Mouse (Mus musculus) forebrain, embryonic 15.5 days (tissue): Measurements from ENCODE around the gene Spaca9. TPM values are rescaled to one million over a fixed set of nuclear protein-coding genes. Genes with fewer than 3 reads are reported as not detected.

Source experiments
- ATAC-seq: fragments of 200-750 bp; cut with Nextera tagmentation; replicated peaks from 2 replicates; pipeline ENCODE4 v1.8.0; 2017; ENCODE audit warnings: mild to moderate bottlenecking, moderate TSS enrichment, moderate library complexity
- H3K27ac ChIP-seq: fragments of 300-500 bp; sonication (generic); replicated peaks from 2 replicates; pipeline ENCODE4 v1.5.1; 2015; ENCODE audit warnings: mild to moderate bottlenecking, inconsistent platforms
- H3K27me3 ChIP-seq: fragments of 300-500 bp; sonication (generic); 2 replicates; pipeline ENCODE4 v1.6.1; 2015; ENCODE audit warnings: inconsistent platforms
- H3K36me3 ChIP-seq: fragments of 300-500 bp; sonication (generic); 2 replicates; pipeline ENCODE4 v1.6.1; 2015; ENCODE audit warnings: mild to moderate bottlenecking, inconsistent platforms
- H3K4me1 ChIP-seq: fragments of 300-500 bp; sonication (generic); 2 replicates; pipeline ENCODE4 v1.6.1; 2015; ENCODE audit warnings: inconsistent platforms
- H3K4me2 ChIP-seq: fragments of 300-500 bp; sonication (generic); replicated peaks from 2 replicates; pipeline ENCODE4 v1.6.1; 2015; ENCODE audit warnings: mild to moderate bottlenecking, inconsistent platforms
- H3K4me3 ChIP-seq: fragments of 300-500 bp; sonication (generic); 2 replicates; pipeline ENCODE4 v1.5.1; 2015; ENCODE audit warnings: mild to moderate bottlenecking, inconsistent platforms
- H3K9ac ChIP-seq: fragments of 300-500 bp; sonication (generic); replicated peaks from 2 replicates; pipeline ENCODE4 v1.6.1; 2015; ENCODE audit warnings: mild to moderate bottlenecking, inconsistent platforms
- H3K9me3 ChIP-seq: fragments of 300-500 bp; sonication (generic); 2 replicates; pipeline ENCODE4 v1.6.1; 2016; ENCODE audit warnings: inconsistent platforms
- WGBS: fragments of 180-500 bp; shearing (Covaris S2); methylation state at CpG from one replicate; pipeline ENCODE4 v1.1.7; 2015; ENCODE audit warnings: mixed read lengths; 5-methylcytosine and 5-hydroxymethylcytosine counted together
- polyA plus RNA-seq: library from polyadenylated mRNA; unstranded; fragments of >200 nt; fragmentation: Nextera tagmentation; extraction: Ambion mirVana; gene quantifications from 2 replicates; pipeline ENCODE4 v1.2.1, GENCODE M21; 2015

The Spaca9 gene
- 1.5 and 1.8 TPM in 2 replicates for polyA plus RNA-seq

DNA sequence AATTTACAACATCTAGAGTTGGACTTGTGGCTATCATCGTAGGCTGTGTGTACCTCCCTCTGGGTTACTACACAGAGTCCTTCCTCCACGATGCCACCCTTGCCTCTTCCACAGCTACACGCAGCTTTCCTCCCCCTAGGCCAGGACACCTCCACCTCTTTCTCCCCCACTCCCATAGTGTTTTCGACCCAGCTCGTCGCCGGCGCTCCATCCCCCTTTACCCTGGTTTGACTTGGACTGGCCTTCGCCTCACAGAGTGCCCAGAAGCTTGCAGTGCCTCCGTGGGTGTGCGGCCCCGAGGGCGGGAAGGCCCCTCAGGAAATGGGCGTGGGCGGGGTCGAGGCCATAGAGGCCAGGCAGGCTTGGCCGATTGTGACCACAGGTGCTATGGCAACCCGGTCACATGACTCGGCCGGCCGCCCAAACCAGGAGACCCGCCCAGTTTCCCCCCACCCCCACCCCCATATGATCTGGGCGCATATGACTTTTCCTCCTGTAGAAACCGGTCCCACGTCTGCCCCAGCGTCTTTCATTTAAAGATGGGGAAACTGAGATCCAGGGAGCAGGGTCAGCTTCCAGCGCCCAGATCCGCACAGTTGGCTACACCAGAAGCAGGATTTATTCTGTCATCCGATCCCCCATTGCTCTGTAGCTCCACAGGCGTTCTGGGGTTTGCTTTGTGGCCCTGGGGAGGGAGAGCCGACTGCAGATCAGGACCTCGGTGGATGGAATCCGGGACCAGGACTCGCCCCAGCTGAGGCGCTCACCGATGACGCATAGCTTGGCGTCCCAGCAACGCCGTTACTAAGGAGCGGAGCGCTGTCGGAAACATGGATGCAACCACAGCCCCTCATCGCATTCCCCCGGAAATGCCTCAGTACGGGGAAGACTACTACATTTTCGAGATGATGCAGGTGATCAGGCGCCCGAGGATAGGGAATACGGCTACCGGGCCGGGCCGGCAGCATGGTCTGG lies at the start of gene Spaca9, which contains the start of gene Ak8:
Gene Spaca9 (minus strand): TSS at position 367 of the 975 bp plus-strand sequence.
Gene Ak8 (plus strand): TSS at position 804 of the 975 bp plus-strand sequence.
- peak; percentile 86 for ATAC-seq
- Histone ChIP-seq H3K27ac (peak within 1 kb of the TSS; percentile 38; the same call in 1 of the 2 replicates), H3K4me3 (peak within 1 kb of the TSS; percentile 58), H3K4me2 (peak within 1 kb of the TSS; percentile 93), H3K9me3 (no peaks in the 10 kb centered on the region), H3K9ac (peak within 1 kb of the TSS; percentile 68), H3K36me3 (no peaks in the 10 kb centered on the region), H3K27me3 (no peaks in the 10 kb centered on the region), H3K4me1 (peaks cover 10% of the 10 kb centered on the region)
- under 1% methylated on average over 53 of the region's 53 CpGs for WGBS

DNA sequence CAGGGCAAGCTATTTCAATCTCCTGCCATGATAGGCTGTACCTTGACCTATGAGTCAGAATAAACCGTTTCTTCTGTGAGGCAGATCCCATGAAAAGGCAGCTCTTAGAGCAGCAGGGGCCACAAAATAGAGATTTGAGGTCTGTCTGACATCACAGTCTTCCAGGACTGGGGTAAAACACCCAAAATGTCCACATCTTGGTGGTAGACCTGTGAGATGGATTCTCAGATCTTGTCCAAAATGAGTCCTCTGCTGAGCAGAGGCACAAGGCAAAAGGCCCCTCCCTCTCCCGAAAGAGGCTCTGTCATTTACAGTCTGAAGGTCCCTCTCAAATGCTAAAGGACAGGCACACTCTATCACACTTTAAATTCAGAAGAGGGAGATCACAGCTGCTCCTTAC lies 48.2 kb upstream of the Spaca9 start:
- peaks cover 39% of the 10 kb centered on the region for H3K27me3 ChIP-seq
- 78% methylated on average over 2 of the region's 2 CpGs for WGBS
- H3K4me1 ChIP-seq: peaks cover 24% of the 10 kb centered on the region
- H3K9me3 ChIP-seq: no peaks in the 10 kb centered on the region
- no peak overlapping the region for H3K4me3 ChIP-seq
- no peaks in the 10 kb centered on the region for H3K36me3 ChIP-seq
- ATAC-seq: no peak
- no peak overlapping the region for H3K27ac ChIP-seq
- no peak overlapping the region for H3K4me2 ChIP-seq
- no peak overlapping the region for H3K9ac ChIP-seq

DNA sequence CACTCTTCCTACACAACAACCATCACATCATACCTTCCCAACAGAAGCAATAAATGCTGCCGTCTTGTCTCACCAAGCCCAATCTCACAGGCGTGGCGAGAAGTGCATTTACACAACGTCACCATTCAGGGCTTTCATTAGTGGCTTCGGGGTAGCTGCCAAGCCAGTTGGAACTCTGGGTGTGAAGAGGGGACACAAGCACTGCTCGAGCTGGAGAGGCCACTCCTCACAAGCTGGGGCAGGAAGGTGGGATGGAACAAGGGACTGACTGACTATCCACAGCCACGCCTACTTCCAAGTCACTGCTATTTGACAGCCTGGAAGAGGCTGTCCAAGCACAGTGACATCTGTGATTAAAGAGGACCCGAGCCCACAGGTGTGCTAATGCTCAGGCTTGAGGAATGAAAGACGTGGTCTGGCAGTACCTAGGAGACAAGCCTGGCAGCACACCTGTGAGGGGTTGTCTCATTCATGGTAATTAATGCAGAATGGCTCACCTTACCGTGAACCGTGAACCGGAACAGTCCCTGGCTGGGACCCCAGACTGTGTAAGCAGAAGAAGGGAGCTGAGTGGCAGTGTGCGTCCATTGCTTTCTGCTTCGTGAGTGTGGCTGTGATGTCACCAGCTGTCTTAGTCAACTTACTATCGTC lies 47.3 kb upstream of the Spaca9 start:
- no peak for ATAC-seq
- H3K9me3 ChIP-seq: no peaks in the 10 kb centered on the region
- H3K4me2 ChIP-seq: no peak overlapping the region
- H3K27me3 ChIP-seq: peaks cover 35% of the 10 kb centered on the region
- no peak overlapping the region for H3K9ac ChIP-seq
- peaks cover 15% of the 10 kb centered on the region for H3K4me1 ChIP-seq
- H3K36me3 ChIP-seq: no peaks in the 10 kb centered on the region
- H3K27ac ChIP-seq: no peak overlapping the region
- no peak overlapping the region for H3K4me3 ChIP-seq
- WGBS: 76% methylated on average over 15 of the region's 15 CpGs

DNA sequence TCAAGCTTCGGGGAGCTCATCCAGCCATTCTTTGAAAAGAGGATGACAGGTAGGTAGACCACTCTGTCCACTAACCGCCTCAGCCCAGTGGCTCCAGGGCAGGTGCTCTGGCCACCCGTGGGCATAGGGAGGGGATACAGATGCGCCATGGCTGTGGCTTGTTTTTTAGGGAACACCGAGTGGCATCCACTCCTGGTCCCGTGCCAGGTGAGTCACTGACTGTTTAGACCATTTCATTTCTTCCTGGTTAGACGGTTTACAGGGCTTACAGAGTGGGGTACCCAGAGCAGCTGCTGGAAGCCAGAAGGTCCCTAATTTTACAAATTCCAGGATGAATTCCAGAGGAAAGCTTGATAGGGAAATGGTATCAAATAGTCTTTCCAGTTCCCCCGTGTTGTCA lies 43.2 kb upstream of the Spaca9 start:
- no peak overlapping the region for H3K9ac ChIP-seq
- WGBS: 75% methylated on average over 8 of the region's 8 CpGs
- H3K27me3 ChIP-seq: peaks cover 13% of the 10 kb centered on the region; the same call in 1 of the 2 replicates
- no peak overlapping the region for H3K4me3 ChIP-seq
- H3K27ac ChIP-seq: no peak overlapping the region
- 0 out of 2 replicates have a peak, but pooled peaks cover 3% of the 10 kb centered on the region for H3K4me1 ChIP-seq
- H3K9me3 ChIP-seq: no peaks in the 10 kb centered on the region
- no peak overlapping the region for H3K4me2 ChIP-seq
- H3K36me3 ChIP-seq: no peaks in the 10 kb centered on the region
- ATAC-seq: no peak

DNA sequence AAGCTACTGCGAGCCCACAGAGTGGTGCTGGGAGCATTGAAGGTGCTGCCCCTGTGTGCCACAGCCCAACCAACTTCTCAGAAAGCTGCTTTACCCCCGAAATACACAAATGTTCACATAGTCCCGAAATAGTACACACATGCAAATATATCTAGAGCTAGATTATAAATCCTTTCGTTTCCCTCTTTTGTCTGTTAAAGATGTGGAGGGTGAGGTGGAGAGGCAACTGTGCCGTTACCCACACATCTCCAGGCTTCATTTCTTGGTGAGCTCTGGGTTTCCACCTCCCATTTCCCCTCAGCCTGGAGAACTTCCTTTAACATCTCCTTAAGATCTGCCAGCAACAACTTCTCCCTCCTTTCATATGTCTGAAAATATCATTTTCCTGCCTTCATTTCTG lies 40.6 kb upstream of the Spaca9 start:
- Histone ChIP-seq H3K4me2 (no peak overlapping the region), H3K36me3 (no peaks in the 10 kb centered on the region), H3K9ac (no peak overlapping the region), H3K4me3 (no peak overlapping the region), H3K4me1 (peaks cover 8% of the 10 kb centered on the region), H3K27me3 (peaks cover 10% of the 10 kb centered on the region; the same call in 1 of the 2 replicates), H3K9me3 (no peaks in the 10 kb centered on the region), H3K27ac (no peak overlapping the region)
- ATAC-seq: no peak
- 91% methylated on average over 5 of the region's 5 CpGs for WGBS

DNA sequence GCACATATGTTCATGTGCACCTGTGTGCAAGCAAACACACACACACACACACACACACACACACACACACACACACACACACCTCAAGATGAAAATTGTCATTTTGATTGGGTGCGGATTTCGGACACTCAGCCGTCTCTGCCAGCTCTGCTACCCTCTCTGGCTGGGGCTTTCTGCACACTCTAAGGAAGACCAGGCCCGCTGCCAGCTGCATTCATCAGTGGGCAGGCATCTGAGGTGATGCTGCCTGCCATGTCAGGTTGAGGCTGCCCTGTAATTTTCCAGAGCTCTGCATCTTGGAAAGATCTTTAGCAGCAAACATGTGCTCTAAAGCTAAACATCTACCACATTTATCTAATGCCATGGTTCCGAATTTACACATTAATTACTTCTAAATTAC lies 37.6 kb upstream of the Spaca9 start:
- Histone ChIP-seq H3K36me3 (no peaks in the 10 kb centered on the region), H3K27ac (no peak overlapping the region), H3K4me1 (peaks cover 8% of the 10 kb centered on the region), H3K4me3 (no peak overlapping the region), H3K27me3 (peaks cover 9% of the 10 kb centered on the region; the same call in 1 of the 2 replicates), H3K9me3 (no peaks in the 10 kb centered on the region), H3K9ac (no peak overlapping the region), H3K4me2 (no peak overlapping the region)
- 51% methylated on average over 5 of the region's 5 CpGs for WGBS
- no peak for ATAC-seq

DNA sequence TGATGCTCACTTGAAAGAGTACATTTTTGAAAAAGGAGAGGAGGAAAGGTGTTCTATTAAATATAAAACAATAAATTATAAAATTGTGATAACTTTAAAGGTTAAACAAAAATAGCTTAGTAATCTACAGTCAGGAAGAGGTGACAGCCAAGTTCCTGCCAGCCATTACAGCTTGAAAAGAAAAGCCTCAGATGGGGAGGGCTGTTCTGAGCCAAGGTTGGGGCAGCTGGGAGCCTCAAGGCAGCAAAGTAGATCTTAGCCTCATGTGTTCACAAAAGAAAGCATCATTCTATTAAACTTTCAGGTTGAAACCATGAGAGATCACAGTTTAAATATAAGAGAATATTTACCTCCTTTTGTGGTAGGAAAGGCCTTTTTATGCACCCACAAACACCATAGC lies 31.1 kb upstream of the Spaca9 start:
- no peak overlapping the region for H3K4me2 ChIP-seq
- H3K36me3 ChIP-seq: no peaks in the 10 kb centered on the region
- no peak for ATAC-seq
- peak overlapping the region; percentile 25; the same call in 1 of the 2 replicates for H3K27ac ChIP-seq
- no peak overlapping the region for H3K4me3 ChIP-seq
- H3K27me3 ChIP-seq: no peaks in the 10 kb centered on the region
- peaks cover 5% of the 10 kb centered on the region for H3K4me1 ChIP-seq
- no peaks in the 10 kb centered on the region for H3K9me3 ChIP-seq
- H3K9ac ChIP-seq: no peak overlapping the region

DNA sequence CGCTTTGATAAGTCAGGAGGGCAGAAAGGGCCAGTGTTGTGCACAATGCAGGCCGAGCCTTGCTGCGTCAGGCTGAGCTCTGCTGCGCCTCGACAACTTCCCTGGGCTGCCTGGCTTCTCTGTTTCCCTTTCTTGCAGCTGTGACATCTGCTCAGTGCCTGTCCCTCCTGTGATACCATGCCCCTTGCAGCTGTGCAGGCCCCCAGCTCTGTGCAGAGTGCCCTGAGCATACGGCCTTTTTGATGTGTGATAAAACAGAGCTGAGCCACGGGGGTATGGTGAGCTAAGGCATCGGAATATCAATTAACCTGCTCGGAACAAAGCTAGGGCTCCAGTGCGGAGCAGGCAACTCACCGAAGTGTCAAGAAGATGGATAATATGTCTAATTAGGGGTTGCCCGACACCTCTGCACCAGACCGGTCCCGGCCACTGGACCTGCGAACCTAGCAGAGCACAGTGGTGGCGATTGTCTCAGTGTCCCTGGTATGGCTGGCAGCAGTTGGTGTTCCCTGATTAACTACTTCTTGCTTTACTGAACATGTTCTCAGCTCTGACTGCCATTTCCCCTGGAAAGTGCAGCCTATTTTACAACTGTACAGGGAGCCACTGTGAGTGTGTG lies 28.4 kb upstream of the Spaca9 start:
- H3K9ac ChIP-seq: no peak overlapping the region
- no peaks in the 10 kb centered on the region for H3K9me3 ChIP-seq
- no peaks in the 10 kb centered on the region for H3K36me3 ChIP-seq
- no peak overlapping the region for H3K4me2 ChIP-seq
- no peak for ATAC-seq
- H3K4me3 ChIP-seq: no peak overlapping the region
- H3K27ac ChIP-seq: no peak overlapping the region
- 14% methylated on average over 16 of the region's 16 CpGs for WGBS
- peaks cover 5% of the 10 kb centered on the region for H3K4me1 ChIP-seq
- no peaks in the 10 kb centered on the region for H3K27me3 ChIP-seq

DNA sequence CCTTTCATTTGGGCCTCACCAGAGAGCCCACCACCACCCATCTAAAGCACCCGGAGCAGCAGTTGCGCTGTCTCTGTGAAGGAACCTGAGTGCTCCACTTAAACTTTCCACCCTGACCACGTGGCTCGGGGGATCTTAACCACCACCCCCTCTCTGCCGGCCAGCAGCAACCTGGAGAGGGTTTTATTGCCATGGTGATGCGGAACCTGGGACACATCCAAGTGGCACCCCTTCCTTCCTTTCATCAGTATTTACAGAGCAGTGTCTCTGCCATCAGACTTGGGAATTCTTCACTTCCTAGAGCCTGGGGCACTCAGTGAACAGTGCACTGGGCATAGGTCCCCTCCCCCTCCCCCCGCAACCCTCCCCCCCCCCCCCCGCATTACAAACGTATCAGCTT lies 24.4 kb upstream of the Spaca9 start:
- Histone ChIP-seq H3K27me3 (no peaks in the 10 kb centered on the region), H3K36me3 (no peaks in the 10 kb centered on the region), H3K27ac (no peak overlapping the region), H3K9ac (no peak overlapping the region), H3K4me3 (no peak overlapping the region), H3K4me1 (peaks cover 14% of the 10 kb centered on the region), H3K4me2 (no peak overlapping the region), H3K9me3 (no peaks in the 10 kb centered on the region)
- ATAC-seq: no peak
- WGBS: 63% methylated on average over 9 of the region's 9 CpGs

DNA sequence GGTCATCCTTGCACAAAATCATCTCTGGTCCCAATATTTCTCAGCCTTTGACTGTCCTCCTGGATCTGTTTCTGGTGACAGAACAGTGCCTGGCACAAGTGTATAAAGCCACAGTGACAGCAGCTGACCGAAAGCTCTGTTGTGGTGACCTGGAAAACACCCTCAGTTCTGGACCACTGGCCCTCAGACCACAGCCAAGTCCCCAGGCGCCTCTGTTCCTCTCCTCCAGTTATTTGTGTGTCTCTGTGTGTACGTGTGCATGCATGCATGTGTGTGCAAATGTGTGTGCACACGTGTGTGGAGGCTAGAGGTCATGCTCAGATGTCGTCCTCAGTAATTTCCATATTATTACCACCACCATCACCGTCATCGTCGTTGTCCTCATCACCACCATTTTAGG lies 22.9 kb upstream of the Spaca9 start:
- Histone ChIP-seq H3K4me1 (peaks cover 9% of the 10 kb centered on the region), H3K27me3 (no peaks in the 10 kb centered on the region), H3K9me3 (no peaks in the 10 kb centered on the region), H3K4me2 (no peak overlapping the region), H3K27ac (no peak overlapping the region), H3K36me3 (no peaks in the 10 kb centered on the region), H3K4me3 (no peak overlapping the region), H3K9ac (no peak overlapping the region)
- 90% methylated on average over 8 of the region's 8 CpGs for WGBS
- no peak for ATAC-seq

DNA sequence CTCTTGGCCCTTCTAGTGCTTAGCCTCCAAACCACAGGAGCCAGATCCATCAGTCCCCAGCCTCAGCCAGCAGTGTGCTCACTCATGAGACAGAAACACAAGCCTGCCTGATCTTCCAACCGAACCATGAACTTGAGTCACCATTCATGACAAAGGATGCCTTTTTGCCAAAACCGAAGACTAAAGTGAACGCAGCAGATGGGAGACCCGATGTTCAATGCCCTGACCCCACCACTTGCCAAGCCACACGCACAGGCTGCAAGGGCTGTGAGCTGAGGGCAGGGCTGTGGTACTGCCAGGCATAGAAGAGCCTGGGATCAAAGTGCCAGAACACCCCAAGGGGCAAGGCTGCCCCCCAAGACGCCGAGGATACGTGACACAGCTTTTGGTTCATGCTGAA lies 13.5 kb upstream of the Spaca9 start:
- Histone ChIP-seq H3K4me3 (no peak overlapping the region), H3K9me3 (no peaks in the 10 kb centered on the region), H3K27me3 (no peaks in the 10 kb centered on the region), H3K9ac (no peak overlapping the region), H3K4me2 (no peak overlapping the region), H3K36me3 (no peaks in the 10 kb centered on the region), H3K27ac (no peak overlapping the region), H3K4me1 (no peaks in the 10 kb centered on the region)
- ATAC-seq: no peak
- 87% methylated on average over 8 of the region's 8 CpGs for WGBS

DNA sequence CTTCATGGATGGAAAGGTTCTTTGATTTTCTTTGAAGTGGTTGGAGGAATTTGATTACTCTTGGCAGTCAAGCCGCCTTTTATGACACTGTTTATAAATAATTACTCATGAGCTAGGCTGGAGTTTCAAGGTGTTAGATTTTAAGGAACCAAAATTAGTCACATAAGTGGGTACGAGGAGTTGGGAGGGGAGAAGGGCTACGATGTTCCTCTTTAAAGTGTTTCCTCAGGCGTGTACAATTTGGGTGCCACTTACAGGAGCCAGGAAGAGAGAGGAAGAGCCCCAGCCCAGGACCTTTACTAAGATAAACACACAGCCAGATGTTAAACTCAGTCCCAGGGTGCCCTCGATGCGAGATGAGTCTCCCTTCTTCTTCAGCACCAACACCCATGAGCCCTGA lies 7.3 kb upstream of the Spaca9 start:
- ATAC-seq: no peak
- Histone ChIP-seq H3K9me3 (no peaks in the 10 kb centered on the region), H3K27me3 (no peaks in the 10 kb centered on the region), H3K4me2 (no peak overlapping the region), H3K4me1 (no peaks in the 10 kb centered on the region), H3K4me3 (no peak overlapping the region), H3K27ac (no peak overlapping the region), H3K36me3 (no peaks in the 10 kb centered on the region), H3K9ac (no peak overlapping the region)
- WGBS: 76% methylated on average over 6 of the region's 6 CpGs
